Mouse (Mus musculus): ENCODE data around the gene Pde7b. TPM values are rescaled to one million over a fixed set of nuclear protein-coding genes. Genes with fewer than 3 reads are reported as not detected.

The Pde7b gene
- polyA plus RNA-seq, 1 experiment from 2014 or later = 2.3 TPM

- Histone ChIP-seq H3K36me3 (ENCODE audit: control insufficient read depth, insufficient read depth, low read length) (no peaks in the 10 kb centered on the region), H3K4me3 (ENCODE audit: low read depth, low read length) (no peak overlapping the region), H3K27me3 (ENCODE audit: control insufficient read depth, insufficient read depth, low read depth, low read length) (no peaks in the 10 kb centered on the region), H3K4me1 (ENCODE audit: control insufficient read depth, insufficient read depth, low read length) (peaks cover 15% of the 10 kb centered on the region), H3K9me3 (replicated peaks; ENCODE audit: control insufficient read depth, low read length, poor library complexity, severe bottlenecking) (no peaks in the 10 kb centered on the region), H3K4me2 (ENCODE audit: low read length) (no peak overlapping the region), H3K9ac (ENCODE audit: low read depth, low read length) (no peak overlapping the region), H3K27ac (ENCODE audit: low read length) (peak overlapping the region; percentile 46; the same call in 1 of the 2 replicates)
- no peak for ATAC-seq
- WGBS = 56% methylated on average over 10 of the region's 10 CpGs
Observed at GRCm38 (mm10) chr10:20669467-20669866, 55.4 kb downstream of the Pde7b start.

- no peak overlapping the region for H3K4me3 ChIP-seq (ENCODE audit: low read depth, low read length)
- 17% methylated on average over 4 of the region's 4 CpGs for WGBS
- no peaks in the 10 kb centered on the region for H3K9me3 ChIP-seq (replicated peaks; ENCODE audit: control insufficient read depth, low read length, poor library complexity, severe bottlenecking)
- peaks cover 15% of the 10 kb centered on the region for H3K4me1 ChIP-seq (ENCODE audit: control insufficient read depth, insufficient read depth, low read length)
- no peaks in the 10 kb centered on the region for H3K27me3 ChIP-seq (ENCODE audit: control insufficient read depth, insufficient read depth, low read depth, low read length)
- peak; percentile 43; the same call in 1 of the 2 replicates for ATAC-seq
- no peak overlapping the region for H3K4me2 ChIP-seq (ENCODE audit: low read length)
- peak overlapping the region; percentile 63 for H3K27ac ChIP-seq (ENCODE audit: low read length)
- H3K36me3 ChIP-seq (ENCODE audit: control insufficient read depth, insufficient read depth, low read length) = no peaks in the 10 kb centered on the region
- no peak overlapping the region; the same call in 1 of the 2 replicates for H3K9ac ChIP-seq (ENCODE audit: low read depth, low read length)
Observed at GRCm38 (mm10) chr10:20668577-20668976, 56.3 kb downstream of the Pde7b start.

DNA sequence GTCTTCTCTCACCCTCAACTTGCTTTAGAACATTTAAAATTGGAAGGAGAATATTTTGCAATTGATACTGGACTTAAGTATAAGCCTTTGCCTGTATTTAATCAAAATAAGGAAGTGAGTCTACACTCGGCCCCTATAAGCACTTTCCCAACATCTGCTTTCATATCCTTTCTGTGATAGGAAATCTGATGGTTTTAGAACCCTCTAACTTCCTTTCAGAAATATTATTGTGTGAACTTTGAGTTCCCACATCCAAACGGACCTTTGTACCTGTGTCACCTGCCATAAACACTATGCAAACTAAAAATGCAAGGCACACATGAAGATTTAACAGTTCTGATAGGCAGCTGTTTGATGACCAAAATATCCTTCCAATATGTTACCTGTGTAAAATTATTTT is 58.2 kb downstream of the Pde7b start:
- Histone ChIP-seq H3K27ac (ENCODE audit: low read length) (no peak overlapping the region), H3K36me3 (ENCODE audit: control insufficient read depth, insufficient read depth, low read length) (no peaks in the 10 kb centered on the region), H3K27me3 (ENCODE audit: control insufficient read depth, insufficient read depth, low read depth, low read length) (no peaks in the 10 kb centered on the region), H3K4me3 (ENCODE audit: low read depth, low read length) (no peak overlapping the region), H3K9ac (ENCODE audit: low read depth, low read length) (no peak overlapping the region), H3K4me1 (ENCODE audit: control insufficient read depth, insufficient read depth, low read length) (peaks cover 15% of the 10 kb centered on the region), H3K4me2 (ENCODE audit: low read length) (no peak overlapping the region), H3K9me3 (replicated peaks; ENCODE audit: control insufficient read depth, low read length, poor library complexity, severe bottlenecking) (no peaks in the 10 kb centered on the region)
- 68% methylated on average over 2 of the region's 2 CpGs for WGBS
- no peak for ATAC-seq

DNA sequence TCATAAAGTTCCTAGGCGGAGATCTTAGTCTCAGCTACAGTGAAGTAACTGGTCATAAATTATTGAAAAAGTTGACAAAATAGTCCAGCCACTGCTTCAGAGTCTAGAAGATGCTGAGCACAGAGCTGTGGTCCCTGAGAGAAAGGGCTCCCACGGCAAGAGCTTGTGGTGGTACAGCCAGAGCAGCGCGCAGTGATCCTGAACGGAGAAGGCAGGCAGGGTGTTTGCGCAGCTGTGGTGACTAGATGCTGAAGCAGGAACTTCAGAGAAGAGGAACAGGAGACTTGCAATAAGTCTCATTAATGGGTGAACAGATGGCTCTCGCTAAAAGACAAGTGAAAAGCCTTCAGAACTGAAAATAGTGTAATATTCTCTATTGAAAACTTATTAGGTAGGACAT is 61.9 kb downstream of the Pde7b start:
- H3K9me3 ChIP-seq (replicated peaks; ENCODE audit: control insufficient read depth, low read length, poor library complexity, severe bottlenecking) = no peaks in the 10 kb centered on the region
- no peak overlapping the region for H3K4me2 ChIP-seq (ENCODE audit: low read length)
- no peak overlapping the region for H3K27ac ChIP-seq (ENCODE audit: low read length)
- no peaks in the 10 kb centered on the region for H3K27me3 ChIP-seq (ENCODE audit: control insufficient read depth, insufficient read depth, low read depth, low read length)
- H3K9ac ChIP-seq (ENCODE audit: low read depth, low read length) = no peak overlapping the region
- no peak for ATAC-seq
- H3K36me3 ChIP-seq (ENCODE audit: control insufficient read depth, insufficient read depth, low read length) = no peaks in the 10 kb centered on the region
- peaks cover 2% of the 10 kb centered on the region for H3K4me1 ChIP-seq (ENCODE audit: control insufficient read depth, insufficient read depth, low read length)
- no peak overlapping the region for H3K4me3 ChIP-seq (ENCODE audit: low read depth, low read length)
- 87% methylated on average over 7 of the region's 7 CpGs for WGBS

GRCm38 (mm10) chr10:20661684-20662083 is 63.2 kb downstream of the Pde7b start:
- Histone ChIP-seq H3K9ac (ENCODE audit: low read depth, low read length) (no peak overlapping the region), H3K4me2 (ENCODE audit: low read length) (no peak overlapping the region), H3K4me1 (ENCODE audit: control insufficient read depth, insufficient read depth, low read length) (no peaks in the 10 kb centered on the region), H3K9me3 (replicated peaks; ENCODE audit: control insufficient read depth, low read length, poor library complexity, severe bottlenecking) (no peaks in the 10 kb centered on the region), H3K27ac (ENCODE audit: low read length) (no peak overlapping the region), H3K4me3 (ENCODE audit: low read depth, low read length) (no peak overlapping the region), H3K27me3 (ENCODE audit: control insufficient read depth, insufficient read depth, low read depth, low read length) (no peaks in the 10 kb centered on the region), H3K36me3 (ENCODE audit: control insufficient read depth, insufficient read depth, low read length) (no peaks in the 10 kb centered on the region)
- WGBS = 72% methylated on average over 5 of the region's 5 CpGs
- no peak for ATAC-seq

DNA sequence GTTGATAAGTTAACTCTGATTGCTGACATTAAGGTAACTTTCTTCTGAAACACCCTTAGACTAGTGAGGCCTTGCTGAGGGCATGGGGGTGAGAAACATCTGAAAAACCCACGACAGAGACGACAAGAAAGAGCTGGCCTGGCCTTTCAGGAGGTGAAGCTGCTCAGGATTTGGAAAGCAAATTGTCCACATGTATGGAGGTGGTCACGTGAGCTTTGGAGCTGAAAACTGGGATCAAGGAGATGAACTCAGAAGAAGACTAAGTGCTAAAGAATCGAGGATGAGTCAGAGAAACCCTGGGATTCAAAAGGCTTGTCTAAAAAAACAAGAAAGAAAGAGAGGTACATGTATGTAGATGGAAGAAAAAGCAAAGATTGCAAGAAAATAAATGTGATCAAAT is 65.2 kb downstream of the Pde7b start:
- 76% methylated on average over 4 of the region's 4 CpGs for WGBS
- no peak overlapping the region for H3K27ac ChIP-seq (ENCODE audit: low read length)
- H3K4me2 ChIP-seq (ENCODE audit: low read length) = no peak overlapping the region
- H3K4me3 ChIP-seq (ENCODE audit: low read depth, low read length) = no peak overlapping the region
- no peaks in the 10 kb centered on the region for H3K27me3 ChIP-seq (ENCODE audit: control insufficient read depth, insufficient read depth, low read depth, low read length)
- no peaks in the 10 kb centered on the region for H3K4me1 ChIP-seq (ENCODE audit: control insufficient read depth, insufficient read depth, low read length)
- H3K9me3 ChIP-seq (replicated peaks; ENCODE audit: control insufficient read depth, low read length, poor library complexity, severe bottlenecking) = no peaks in the 10 kb centered on the region
- no peak for ATAC-seq
- no peaks in the 10 kb centered on the region for H3K36me3 ChIP-seq (ENCODE audit: control insufficient read depth, insufficient read depth, low read length)
- no peak overlapping the region for H3K9ac ChIP-seq (ENCODE audit: low read depth, low read length)

DNA sequence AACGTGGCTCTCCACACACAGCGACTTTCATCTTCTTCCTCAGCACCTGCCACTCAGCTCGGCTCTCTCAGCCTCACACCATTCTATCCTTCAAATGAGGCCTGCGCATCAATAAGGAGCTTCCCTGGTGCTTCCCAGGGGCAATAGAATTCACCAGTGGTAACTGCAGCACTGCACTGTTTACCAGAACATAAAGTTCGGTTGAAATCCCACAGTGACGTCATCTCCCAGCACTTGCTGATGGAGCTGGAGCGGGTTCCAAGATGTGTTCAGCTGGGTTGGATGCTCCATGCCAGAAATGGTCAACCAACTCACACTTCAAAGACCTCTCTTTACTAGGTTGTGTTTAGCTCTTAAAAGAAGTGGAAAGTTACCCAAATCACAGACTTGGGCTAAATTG is 65.6 kb downstream of the Pde7b start:
- Histone ChIP-seq H3K9me3 (replicated peaks; ENCODE audit: control insufficient read depth, low read length, poor library complexity, severe bottlenecking) (no peaks in the 10 kb centered on the region), H3K4me1 (ENCODE audit: control insufficient read depth, insufficient read depth, low read length) (no peaks in the 10 kb centered on the region), H3K27ac (ENCODE audit: low read length) (no peak overlapping the region), H3K4me2 (ENCODE audit: low read length) (no peak overlapping the region), H3K27me3 (ENCODE audit: control insufficient read depth, insufficient read depth, low read depth, low read length) (no peaks in the 10 kb centered on the region), H3K36me3 (ENCODE audit: control insufficient read depth, insufficient read depth, low read length) (no peaks in the 10 kb centered on the region), H3K9ac (ENCODE audit: low read depth, low read length) (no peak overlapping the region), H3K4me3 (ENCODE audit: low read depth, low read length) (no peak overlapping the region)
- 73% methylated on average over 7 of the region's 7 CpGs for WGBS
- ATAC-seq = peak; percentile 14; the same call in 1 of the 2 replicates

DNA sequence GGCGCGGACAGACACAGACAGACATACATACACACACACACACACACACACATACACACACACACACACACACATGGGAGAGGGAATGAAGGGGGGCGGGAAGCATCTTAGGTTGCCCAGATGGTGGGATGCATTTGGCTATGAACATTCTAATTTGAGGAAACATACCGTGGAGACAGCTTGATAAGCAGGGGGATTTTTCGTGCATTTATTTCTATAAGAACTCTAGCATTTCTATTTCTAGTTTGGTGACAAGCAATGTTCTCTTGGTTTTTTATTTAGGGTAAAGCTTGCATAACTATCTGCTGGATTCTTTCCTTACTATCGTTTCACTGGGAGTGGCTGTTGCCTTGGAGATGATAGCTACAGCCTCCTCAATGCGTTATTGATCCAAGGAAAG is 66.2 kb downstream of the Pde7b start:
- 76% methylated on average over 7 of the region's 7 CpGs for WGBS
- no peak overlapping the region for H3K27ac ChIP-seq (ENCODE audit: low read length)
- no peak for ATAC-seq
- H3K9ac ChIP-seq (ENCODE audit: low read depth, low read length) = no peak overlapping the region
- H3K9me3 ChIP-seq (replicated peaks; ENCODE audit: control insufficient read depth, low read length, poor library complexity, severe bottlenecking) = no peaks in the 10 kb centered on the region
- no peak overlapping the region for H3K4me3 ChIP-seq (ENCODE audit: low read depth, low read length)
- H3K4me2 ChIP-seq (ENCODE audit: low read length) = no peak overlapping the region
- H3K27me3 ChIP-seq (ENCODE audit: control insufficient read depth, insufficient read depth, low read depth, low read length) = no peaks in the 10 kb centered on the region
- H3K4me1 ChIP-seq (ENCODE audit: control insufficient read depth, insufficient read depth, low read length) = no peaks in the 10 kb centered on the region
- H3K36me3 ChIP-seq (ENCODE audit: control insufficient read depth, insufficient read depth, low read length) = no peaks in the 10 kb centered on the region

- Histone ChIP-seq H3K27me3 (ENCODE audit: control insufficient read depth, insufficient read depth, low read depth, low read length) (no peaks in the 10 kb centered on the region), H3K4me3 (ENCODE audit: low read depth, low read length) (no peak overlapping the region), H3K4me1 (ENCODE audit: control insufficient read depth, insufficient read depth, low read length) (no peaks in the 10 kb centered on the region), H3K9ac (ENCODE audit: low read depth, low read length) (no peak overlapping the region), H3K27ac (ENCODE audit: low read length) (no peak overlapping the region), H3K36me3 (ENCODE audit: control insufficient read depth, insufficient read depth, low read length) (no peaks in the 10 kb centered on the region), H3K9me3 (replicated peaks; ENCODE audit: control insufficient read depth, low read length, poor library complexity, severe bottlenecking) (no peaks in the 10 kb centered on the region), H3K4me2 (ENCODE audit: low read length) (no peak overlapping the region)
- no peak for ATAC-seq
- WGBS = 76% methylated on average over 12 of the region's 12 CpGs
Observed at GRCm38 (mm10) chr10:20657316-20658081, 67.4 kb downstream of the Pde7b start.

Data from midbrain, embryonic 16.5 days (tissue).